Mouse (Mus musculus): ENCODE measurements around the gene Simc1.

GRCm38 (mm10) chr13:54585831-54586230 is 82.3 kb downstream of the Simc1 start:
- TF ChIP-seq POLR2A (IDR thresholded peaks at IDR 0.05; ENCODE audit: extremely low read depth, insufficient read depth, low read length) (no peak), CTCF (IDR thresholded peaks at IDR 0.05; ENCODE audit: low read depth, low read length) (no peak)
